Mouse (Mus musculus) erythroblast, embryonic 14.5 days (primary cell): ENCODE results near the gene Dhx37.

ENCODE experiments used
- GATA1 ChIP-seq: IDR thresholded peaks from 2 replicates; pipeline ENCODE4 v1.6.1; 2012; ENCODE audit warnings: low read length, inconsistent platforms, mixed read lengths
- TAL1 ChIP-seq: IDR thresholded peaks from 3 replicates; pipeline ENCODE4 v1.6.1; 2012; ENCODE audit warnings: low read length, inconsistent platforms, mixed read lengths

DNA sequence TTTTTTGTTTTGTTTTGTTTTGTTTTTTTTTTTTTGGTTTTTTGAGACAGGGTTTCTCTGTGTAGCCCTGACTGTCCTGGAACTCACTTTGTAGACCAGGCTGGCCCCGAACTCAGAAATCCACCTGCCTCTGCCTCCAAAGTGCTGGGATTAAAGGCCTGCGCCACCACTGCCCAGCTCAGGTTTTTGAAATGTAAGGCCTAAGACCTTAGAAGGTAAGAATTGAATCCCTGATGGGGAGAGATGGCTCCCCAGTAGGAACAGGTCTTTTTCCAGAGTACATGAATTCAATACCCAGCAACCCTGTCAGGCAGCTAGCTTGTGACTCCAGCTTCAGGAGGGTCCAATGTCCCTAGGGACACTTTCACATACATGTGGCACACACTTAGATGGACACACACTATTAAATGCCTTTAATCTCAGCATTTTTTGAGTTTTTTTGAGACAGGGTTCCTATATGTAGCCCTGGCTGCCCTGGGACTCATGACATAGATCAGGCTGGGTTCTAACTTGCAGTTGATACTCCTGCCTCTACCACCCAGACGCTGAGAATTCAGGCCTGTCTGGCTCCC is 42.9 kb downstream of the Dhx37 start:
- TF ChIP-seq GATA1 = no peak
- TF ChIP-seq TAL1 = no peak
